Mouse (Mus musculus): Measurements from ENCODE around the gene Ubl3. TPM values are rescaled to one million over a fixed set of nuclear protein-coding genes. Genes with fewer than 3 reads are reported as not detected.

Ubl3 gene
- polyA plus RNA-seq (2014; fragmentation: Nextera tagmentation; extraction: Ambion mirVana), result 73.2 and 73.8 TPM in 2 replicates

GRCm38 (mm10) chr5:148552187-148553071 lies at the start of gene Ubl3:
Ubl3 (minus strand) TSS chr5:148552789.
- peak within 1 kb of the TSS; percentile 71 for H3K4me2 ChIP-seq (ENCODE audit: low read depth, low read length)
- no peaks in the 10 kb centered on the region for H3K27me3 ChIP-seq (replicated peaks; ENCODE audit: control insufficient read depth, insufficient read depth, low read length)
- no peaks in the 10 kb centered on the region for H3K36me3 ChIP-seq (ENCODE audit: control insufficient read depth, insufficient read depth, low read length)
- peak within 1 kb of the TSS; percentile 97 for H3K27ac ChIP-seq (replicated peaks; ENCODE audit: low read depth, low read length)
- no peaks in the 10 kb centered on the region for H3K9me3 ChIP-seq (ENCODE audit: control insufficient read depth, low read length)
- peak within 1 kb of the TSS; percentile 62 for H3K4me3 ChIP-seq (ENCODE audit: low read depth, low read length)
- H3K9ac ChIP-seq (ENCODE audit: low read depth, low read length), result peak within 1 kb of the TSS; percentile 89
- under 1% methylated on average over 40 of the region's 95 CpGs for WGBS
- ATAC-seq (ENCODE audit: low read depth) (peak; percentile 97), DNase-seq (ENCODE audit: low spot score) (peak; percentile 99)
- H3K4me1 ChIP-seq (ENCODE audit: control insufficient read depth, insufficient read depth, low read length), result peaks cover 34% of the 10 kb centered on the region

- Histone ChIP-seq H3K9ac (ENCODE audit: low read depth, low read length) (no peak overlapping the region), H3K36me3 (ENCODE audit: control insufficient read depth, insufficient read depth, low read length) (no peaks in the 10 kb centered on the region), H3K27me3 (replicated peaks; ENCODE audit: control insufficient read depth, insufficient read depth, low read length) (no peaks in the 10 kb centered on the region), H3K4me3 (ENCODE audit: low read depth, low read length) (no peak overlapping the region), H3K9me3 (ENCODE audit: control insufficient read depth, low read length) (peaks cover 7% of the 10 kb centered on the region; the same call in 1 of the 2 replicates), H3K4me1 (ENCODE audit: control insufficient read depth, insufficient read depth, low read length) (no peaks in the 10 kb centered on the region), H3K27ac (replicated peaks; ENCODE audit: low read depth, low read length) (no peak overlapping the region), H3K4me2 (ENCODE audit: low read depth, low read length) (no peak overlapping the region)
- 27% methylated on average over 9 of the region's 9 CpGs for WGBS
- DNase-seq (ENCODE audit: low spot score), result peak; percentile 68
- 0 out of 2 replicates have a peak, but pooled peaks have one; percentile 53 for ATAC-seq (ENCODE audit: low read depth)
Observed at GRCm38 (mm10) chr5:148598376-148598775, 45.8 kb upstream of the Ubl3 start.

GRCm38 (mm10) chr5:148596086-148596753 lies 43.6 kb upstream of the Ubl3 start:
- ATAC-seq (ENCODE audit: low read depth), result no peak
- 89% methylated on average over 15 of the region's 15 CpGs for WGBS
- no peak for DNase-seq (ENCODE audit: low spot score)

GRCm38 (mm10) chr5:148595459-148595751 lies 42.8 kb upstream of the Ubl3 start:
- 81% methylated on average over 1 of the region's 1 CpGs for WGBS
- H3K4me3 ChIP-seq (ENCODE audit: low read depth, low read length), result no peak overlapping the region
- H3K4me2 ChIP-seq (ENCODE audit: low read depth, low read length), result no peak overlapping the region
- H3K27ac ChIP-seq (replicated peaks; ENCODE audit: low read depth, low read length), result no peak overlapping the region
- ATAC-seq (ENCODE audit: low read depth), result no peak
- H3K9ac ChIP-seq (ENCODE audit: low read depth, low read length), result no peak overlapping the region
- no peak for DNase-seq (ENCODE audit: low spot score)
- no peaks in the 10 kb centered on the region for H3K36me3 ChIP-seq (ENCODE audit: control insufficient read depth, insufficient read depth, low read length)
- no peaks in the 10 kb centered on the region; the same call in 1 of the 2 replicates for H3K4me1 ChIP-seq (ENCODE audit: control insufficient read depth, insufficient read depth, low read length)
- H3K27me3 ChIP-seq (replicated peaks; ENCODE audit: control insufficient read depth, insufficient read depth, low read length), result no peaks in the 10 kb centered on the region
- H3K9me3 ChIP-seq (ENCODE audit: control insufficient read depth, low read length), result no peaks in the 10 kb centered on the region

More at GRCm38 (mm10) chr5:148596086-148596753, 43.6 kb upstream of the Ubl3 start:
- no peaks in the 10 kb centered on the region for H3K36me3 ChIP-seq (ENCODE audit: control insufficient read depth, insufficient read depth, low read length)
- no peak overlapping the region for H3K4me2 ChIP-seq (ENCODE audit: low read depth, low read length)
- H3K27me3 ChIP-seq (replicated peaks; ENCODE audit: control insufficient read depth, insufficient read depth, low read length), result no peaks in the 10 kb centered on the region
- H3K27ac ChIP-seq (replicated peaks; ENCODE audit: low read depth, low read length), result no peak overlapping the region
- H3K9ac ChIP-seq (ENCODE audit: low read depth, low read length), result no peak overlapping the region
- no peaks in the 10 kb centered on the region; the same call in 1 of the 2 replicates for H3K4me1 ChIP-seq (ENCODE audit: control insufficient read depth, insufficient read depth, low read length)
- no peak overlapping the region for H3K4me3 ChIP-seq (ENCODE audit: low read depth, low read length)
- H3K9me3 ChIP-seq (ENCODE audit: control insufficient read depth, low read length), result no peaks in the 10 kb centered on the region

GRCm38 (mm10) chr5:148594693-148595458 lies 42.3 kb upstream of the Ubl3 start:
- no peaks in the 10 kb centered on the region; the same call in 1 of the 2 replicates for H3K4me1 ChIP-seq (ENCODE audit: control insufficient read depth, insufficient read depth, low read length)
- no peaks in the 10 kb centered on the region for H3K9me3 ChIP-seq (ENCODE audit: control insufficient read depth, low read length)
- no peak overlapping the region for H3K4me2 ChIP-seq (ENCODE audit: low read depth, low read length)
- DNase-seq (ENCODE audit: low spot score) (no peak), ATAC-seq (ENCODE audit: low read depth) (no peak)
- no peaks in the 10 kb centered on the region for H3K36me3 ChIP-seq (ENCODE audit: control insufficient read depth, insufficient read depth, low read length)
- no peak overlapping the region for H3K27ac ChIP-seq (replicated peaks; ENCODE audit: low read depth, low read length)
- H3K27me3 ChIP-seq (replicated peaks; ENCODE audit: control insufficient read depth, insufficient read depth, low read length), result no peaks in the 10 kb centered on the region
- no peak overlapping the region for H3K4me3 ChIP-seq (ENCODE audit: low read depth, low read length)
- WGBS, result 84% methylated on average over 3 of the region's 3 CpGs
- H3K9ac ChIP-seq (ENCODE audit: low read depth, low read length), result no peak overlapping the region

GRCm38 (mm10) chr5:148593607-148594006 lies 41.0 kb upstream of the Ubl3 start:
- 39% methylated on average over 4 of the region's 4 CpGs for WGBS
- ATAC-seq (ENCODE audit: low read depth), result no peak
- Histone ChIP-seq H3K27me3 (replicated peaks; ENCODE audit: control insufficient read depth, insufficient read depth, low read length) (no peaks in the 10 kb centered on the region), H3K4me2 (ENCODE audit: low read depth, low read length) (no peak overlapping the region), H3K9ac (ENCODE audit: low read depth, low read length) (no peak overlapping the region), H3K36me3 (ENCODE audit: control insufficient read depth, insufficient read depth, low read length) (no peaks in the 10 kb centered on the region), H3K9me3 (ENCODE audit: control insufficient read depth, low read length) (no peaks in the 10 kb centered on the region), H3K27ac (replicated peaks; ENCODE audit: low read depth, low read length) (no peak overlapping the region), H3K4me1 (ENCODE audit: control insufficient read depth, insufficient read depth, low read length) (no peaks in the 10 kb centered on the region; the same call in 1 of the 2 replicates), H3K4me3 (ENCODE audit: low read depth, low read length) (no peak overlapping the region)
- DNase-seq (ENCODE audit: low spot score), result no peak

GRCm38 (mm10) chr5:148591448-148591862 lies 38.9 kb upstream of the Ubl3 start:
- Histone ChIP-seq H3K4me1 (ENCODE audit: control insufficient read depth, insufficient read depth, low read length) (no peaks in the 10 kb centered on the region; the same call in 1 of the 2 replicates), H3K4me3 (ENCODE audit: low read depth, low read length) (no peak overlapping the region), H3K4me2 (ENCODE audit: low read depth, low read length) (no peak overlapping the region), H3K9me3 (ENCODE audit: control insufficient read depth, low read length) (no peaks in the 10 kb centered on the region), H3K27ac (replicated peaks; ENCODE audit: low read depth, low read length) (no peak overlapping the region), H3K9ac (ENCODE audit: low read depth, low read length) (no peak overlapping the region), H3K27me3 (replicated peaks; ENCODE audit: control insufficient read depth, insufficient read depth, low read length) (no peaks in the 10 kb centered on the region), H3K36me3 (ENCODE audit: control insufficient read depth, insufficient read depth, low read length) (no peaks in the 10 kb centered on the region)
- WGBS, result 35% methylated on average over 7 of the region's 7 CpGs
- DNase-seq (ENCODE audit: low spot score) (no peak), ATAC-seq (ENCODE audit: low read depth) (no peak)
